Mouse (Mus musculus): Measurements from ENCODE around the gene Eif2b4.

GRCm38 (mm10) chr5:31193631-31194281 lies 526 bp upstream of the Eif2b4 start:
- no peak for TF ChIP-seq POLR2A (IDR thresholded peaks at IDR 0.05; ENCODE audit: control insufficient read depth, extremely low read depth, insufficient read depth, low read length, poor library complexity)
- TF ChIP-seq CTCF (IDR thresholded peaks at IDR 0.05; ENCODE audit: borderline replicate concordance, control insufficient read depth, extremely low read depth, insufficient read depth, low read length, poor library complexity): no peak

All from thymus, adult 2 months (tissue).